Mouse (Mus musculus) lung, postnatal 4 days (tissue): ENCODE results near the gene Ces1g.

Experiments used
- DNase-seq, 2 experiments: peaks; one replicate each; pipeline ENCODE4 v3.0.0; 2021

Ces1g gene

DNA sequence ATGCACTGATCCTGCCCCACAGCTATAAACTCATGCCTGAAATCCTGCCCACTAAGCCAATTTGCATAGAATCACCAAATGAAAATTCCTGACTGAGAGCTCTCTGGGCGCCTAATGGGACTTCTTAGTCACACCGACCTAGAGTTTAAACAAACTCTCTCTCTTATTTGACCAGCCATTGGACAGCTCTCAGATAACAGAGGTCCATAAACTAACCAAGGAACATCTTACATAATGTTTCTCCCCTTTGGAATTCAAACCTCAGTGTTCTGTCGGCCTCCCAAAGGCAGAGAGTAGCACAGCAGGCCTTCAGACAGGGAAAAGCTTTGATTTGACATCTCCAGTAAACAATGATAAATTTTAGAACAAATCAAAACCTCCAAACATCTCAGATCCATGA lies at the start of gene Ces1g:
Ces1g (minus strand) TSS at position 102 of the 400 bp plus-strand sequence.
- DNase-seq: no peak

DNA sequence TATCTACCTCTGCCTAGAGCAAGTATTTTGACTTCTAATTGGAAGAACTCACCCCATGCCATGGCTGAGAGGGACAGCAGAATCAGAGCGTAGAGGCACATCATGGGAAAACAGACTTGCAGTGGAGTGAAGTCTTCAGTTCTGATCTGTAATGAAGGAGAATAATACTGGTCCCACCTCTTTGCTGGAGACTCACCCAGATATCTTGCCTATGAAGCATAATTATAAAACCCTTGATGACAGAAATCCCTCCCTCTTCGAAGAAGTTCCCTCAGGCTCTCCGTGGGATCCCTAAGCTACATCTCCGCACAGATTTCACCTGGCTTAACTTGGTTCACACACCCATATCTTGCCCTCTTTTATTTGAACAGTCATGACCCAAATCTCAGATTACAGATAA lies 42.5 kb upstream of the Ces1g start, which contains the start of gene Ces1h:
Ces1h (minus strand) TSS at position 101 of the 400 bp plus-strand sequence.
- DNase-seq: no peak

DNA sequence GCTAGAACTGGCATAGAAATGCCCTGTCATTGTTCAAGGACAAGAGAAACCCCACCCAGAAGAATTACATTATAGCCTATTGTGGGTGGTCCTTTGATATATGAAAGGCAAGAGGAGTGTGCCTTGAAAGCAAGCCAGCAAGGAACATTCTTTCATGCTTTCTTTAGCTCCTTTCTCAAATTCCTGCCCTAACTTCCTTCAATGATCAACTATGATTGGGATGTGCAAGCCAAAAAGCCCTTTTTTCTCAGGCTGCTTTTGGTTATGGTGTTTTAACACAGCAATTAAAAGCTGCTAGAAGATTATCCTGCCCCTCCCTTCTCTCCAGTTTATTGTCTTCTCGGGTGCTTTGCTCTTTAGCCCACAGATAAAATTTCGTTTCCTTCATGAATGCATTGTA lies 32.4 kb upstream of the Ces1g start:
- no peak for DNase-seq

DNA sequence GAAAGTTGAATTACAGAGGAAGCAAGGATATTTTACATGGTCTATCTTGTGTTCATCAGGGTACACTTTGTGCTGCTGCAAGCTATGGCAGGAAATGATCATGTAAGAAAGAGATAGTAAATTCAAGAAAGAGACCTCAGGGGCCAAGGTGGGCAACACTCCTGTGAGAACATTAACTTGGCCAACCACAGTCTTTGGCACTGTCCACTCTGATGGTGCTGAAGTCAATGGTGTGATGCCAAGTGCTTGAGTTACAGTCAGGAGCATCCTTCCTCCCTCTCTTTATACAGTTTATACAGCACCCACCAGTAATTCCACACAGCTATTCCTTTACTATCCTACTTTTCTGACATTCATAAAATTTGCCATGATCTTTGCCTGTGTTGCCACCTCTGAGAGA lies 23.0 kb upstream of the Ces1g start:
- DNase-seq: no peak

DNA sequence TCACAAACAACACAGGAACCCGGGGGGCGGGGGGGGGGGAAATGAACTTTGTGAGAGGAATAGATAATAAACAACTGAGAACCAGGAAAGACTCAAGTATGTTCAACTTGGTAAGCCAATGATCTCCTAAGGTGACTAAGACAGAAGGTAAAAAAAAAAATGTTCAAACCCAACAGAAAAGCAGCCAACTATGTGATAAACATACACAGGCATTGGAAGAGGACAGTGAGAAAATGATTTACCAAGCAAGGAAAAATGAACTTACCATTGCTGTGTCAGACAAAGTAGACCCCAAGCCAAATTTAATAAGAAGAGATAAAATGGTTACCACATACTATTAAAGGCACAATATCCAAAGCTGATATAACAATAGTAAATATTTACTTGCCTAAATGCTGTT lies 2.4 kb upstream of the Ces1g start:
- no peak for DNase-seq

DNA sequence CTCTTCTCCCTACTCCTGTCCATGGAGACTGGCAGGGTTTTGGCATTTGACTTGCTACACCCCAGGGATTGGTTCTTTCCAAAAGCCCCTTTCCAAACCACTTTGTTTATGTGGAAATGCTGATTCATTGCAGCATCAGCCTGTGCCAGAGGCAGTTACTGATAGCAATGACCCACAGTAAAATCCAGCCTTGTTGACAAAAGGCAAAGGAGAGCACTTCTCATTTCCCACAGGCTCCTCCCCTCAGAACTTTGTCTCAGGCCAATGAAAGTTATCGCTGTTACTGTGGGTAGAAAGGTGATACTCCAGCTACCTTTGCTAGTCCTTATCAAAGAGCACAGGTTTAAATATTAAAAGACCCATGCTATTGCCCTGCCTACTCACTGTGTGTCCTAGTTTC lies 4.4 kb downstream of the Ces1g start:
- no peak for DNase-seq

DNA sequence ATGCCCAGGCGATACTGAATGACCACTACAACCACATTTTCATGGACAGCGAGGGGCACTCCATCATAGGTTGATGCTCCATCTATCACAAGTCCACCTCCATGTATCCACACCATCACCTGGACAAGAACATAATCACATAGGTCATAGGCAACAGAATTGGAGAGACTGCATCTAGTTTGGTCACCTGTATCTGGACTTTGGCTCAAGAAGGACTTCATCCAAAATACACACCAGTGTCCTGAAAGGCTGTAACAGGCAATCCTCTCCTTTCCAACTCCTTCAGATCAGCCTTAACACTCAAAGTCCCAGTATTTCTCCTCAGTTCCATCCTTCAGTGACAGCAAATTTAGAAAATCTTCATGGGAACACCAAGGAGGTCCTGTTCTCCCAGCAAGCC lies 6.0 kb downstream of the Ces1g start:
- no peak for DNase-seq

DNA sequence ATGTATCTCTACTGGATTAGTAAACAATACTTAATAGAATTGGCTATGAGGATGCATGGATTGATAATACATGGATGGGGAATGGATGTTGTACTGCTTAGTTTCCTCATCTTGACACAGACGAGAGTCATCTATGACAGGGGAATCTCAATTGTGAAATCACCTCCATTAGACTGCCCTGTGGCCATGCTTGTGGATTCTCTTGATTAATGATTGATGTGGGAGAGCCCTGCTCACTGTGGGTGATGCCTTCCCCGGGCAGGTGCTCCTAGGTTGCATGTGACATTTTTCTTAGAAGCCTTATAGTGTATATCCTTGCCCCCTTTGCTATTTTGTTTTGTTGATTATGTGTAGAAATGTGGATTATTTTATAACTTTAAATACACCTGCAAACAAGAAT lies 12.0 kb downstream of the Ces1g start:
- no peak for DNase-seq

DNA sequence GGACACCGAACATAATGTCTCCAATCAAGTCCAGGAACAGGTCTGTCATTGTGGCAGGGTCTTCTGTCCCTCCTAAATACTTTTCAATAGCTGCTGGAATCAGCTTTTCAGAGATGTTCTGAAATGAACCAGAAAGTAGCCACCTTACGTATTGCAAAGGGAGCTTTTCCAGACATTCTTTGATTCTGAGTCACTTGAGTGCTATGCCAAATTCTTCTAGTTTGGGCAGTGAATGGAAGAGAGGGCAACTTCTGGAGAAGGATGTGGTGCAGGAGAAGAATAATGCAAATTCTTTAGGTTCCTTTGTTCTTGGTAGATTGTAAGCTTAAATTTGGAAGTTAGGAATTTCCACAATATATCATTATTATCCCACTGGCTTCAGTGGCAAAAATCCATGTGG lies 20.1 kb downstream of the Ces1g start:
- DNase-seq: no peak

DNA sequence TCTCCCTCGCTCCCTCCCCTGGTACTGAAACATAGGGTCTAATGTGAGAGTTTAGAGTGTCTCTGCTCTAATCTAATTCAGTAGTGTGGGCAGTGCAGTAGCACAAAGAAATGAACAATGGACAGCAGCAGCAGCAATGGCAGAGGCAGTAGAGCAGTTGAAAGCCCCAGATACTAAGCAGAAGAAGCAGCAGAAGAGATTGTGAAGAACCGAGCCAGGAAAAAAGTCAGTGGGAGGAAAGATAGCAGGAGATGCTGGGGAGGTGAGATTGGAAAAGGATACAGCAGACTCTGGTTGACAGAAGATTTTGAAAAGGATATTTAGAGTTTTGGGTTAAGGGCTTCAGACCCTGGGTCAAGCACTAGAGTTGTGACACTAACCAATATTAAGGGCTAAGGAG lies 21.6 kb downstream of the Ces1g start:
- no peak for DNase-seq

DNA sequence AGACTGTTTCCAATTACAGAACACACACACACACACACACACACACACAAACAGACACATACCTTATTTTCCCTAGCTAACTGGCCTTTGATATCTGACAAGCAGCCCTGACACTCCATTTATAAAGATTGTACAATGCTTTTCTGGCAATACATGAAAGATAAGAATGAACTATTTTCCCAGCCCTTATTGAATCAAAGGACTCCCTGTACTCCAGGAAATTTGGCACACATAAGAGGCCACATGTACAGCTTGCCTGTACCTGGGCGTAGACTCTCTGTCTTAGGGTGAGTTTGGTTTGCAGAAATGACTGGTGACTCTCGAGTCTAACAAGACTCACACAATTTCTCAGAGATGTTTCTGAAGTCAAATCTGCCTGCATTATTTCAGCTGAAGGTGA lies 53.2 kb downstream of the Ces1g start:
- no peak for DNase-seq

DNA sequence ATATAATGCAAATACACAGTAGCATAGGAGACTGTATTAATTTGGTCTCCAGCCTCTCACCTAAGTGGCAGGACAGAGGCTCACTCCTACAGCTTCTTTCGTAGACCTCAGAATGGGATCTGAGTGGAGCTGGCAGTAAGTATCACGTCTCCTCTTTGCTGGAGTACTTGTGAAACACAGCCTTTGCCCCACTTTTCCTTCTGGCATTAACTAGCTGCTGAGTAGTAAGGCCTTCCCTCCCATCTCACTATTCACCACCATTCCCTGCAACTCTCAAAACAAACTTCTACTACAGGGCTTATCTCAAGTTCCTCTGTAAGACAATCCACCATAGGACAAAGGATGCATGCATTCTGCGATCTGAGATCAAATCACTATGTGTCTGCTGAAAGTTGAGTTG lies 54.8 kb downstream of the Ces1g start:
- no peak for DNase-seq

DNA sequence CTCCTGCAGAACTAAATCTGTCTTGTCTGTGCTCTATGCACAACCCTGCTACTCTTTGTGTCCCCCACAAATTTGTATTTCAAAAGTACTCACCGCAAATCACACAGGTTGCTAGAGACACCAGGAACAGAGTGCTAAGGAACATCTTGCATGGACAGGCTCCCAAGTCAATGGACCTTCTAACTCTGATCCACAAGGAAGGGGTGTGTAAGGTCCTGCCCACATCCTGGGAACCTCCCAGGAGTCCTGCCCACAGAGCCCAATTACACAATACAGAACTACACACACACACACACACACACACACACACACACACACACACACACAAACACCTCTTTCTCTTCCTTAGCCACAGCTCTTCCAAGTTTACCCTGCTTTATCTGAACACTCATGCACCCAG lies 57.6 kb downstream of the Ces1g start, which contains the start of gene Ces1f:
Ces1f (minus strand) TSS at position 192 of the 400 bp plus-strand sequence.
- DNase-seq: peak in 1 of 2 experiments; percentile 22

DNA sequence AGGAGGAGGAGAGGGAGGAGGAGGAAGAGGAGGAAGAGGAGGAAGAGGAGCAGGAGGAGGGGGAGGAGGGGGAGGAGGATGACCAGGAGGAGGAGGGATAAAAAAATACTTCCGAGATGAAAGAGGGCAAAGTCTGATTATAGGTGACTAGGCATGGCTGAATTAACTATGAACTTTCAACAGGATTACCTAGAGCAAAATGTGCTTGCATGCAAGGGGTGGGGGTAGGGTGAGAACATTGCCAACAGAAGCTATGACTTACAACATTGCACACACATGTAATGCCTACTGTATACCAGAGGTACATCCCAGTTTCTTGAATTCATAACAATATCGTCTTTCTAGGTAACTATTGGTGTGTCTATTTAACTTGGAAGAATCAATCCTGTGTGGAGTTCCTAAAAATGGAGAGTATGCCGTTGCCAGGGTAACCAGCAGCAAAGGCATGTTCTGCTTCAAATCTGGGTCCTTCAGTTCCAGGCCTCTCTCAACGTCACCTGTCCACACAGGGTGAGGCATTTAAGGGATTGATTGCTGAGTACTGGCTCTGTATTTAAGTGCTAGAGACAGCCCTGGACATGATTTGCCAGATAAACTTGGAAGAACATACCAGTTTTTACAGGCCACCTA lies 58.8 kb downstream of the Ces1g start:
- DNase-seq: no peak

DNA sequence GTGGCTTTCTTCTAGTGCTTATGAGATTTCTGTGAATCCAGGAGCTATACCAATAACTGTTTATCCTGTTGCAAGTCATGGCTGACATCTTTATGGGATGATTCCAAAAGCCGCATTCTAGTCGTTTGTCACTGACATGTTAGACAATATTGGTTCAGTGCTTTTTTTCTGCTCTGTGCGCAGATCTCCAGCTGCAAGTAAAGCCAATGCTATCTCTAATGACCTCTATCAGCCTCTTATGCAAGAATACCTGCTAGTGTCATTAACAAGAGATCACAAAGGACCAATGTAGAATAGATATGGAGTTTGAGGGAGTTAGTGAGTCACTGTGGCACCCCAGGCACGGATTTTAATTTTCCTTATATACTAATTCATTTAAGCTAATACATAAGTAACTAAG lies 62.5 kb downstream of the Ces1g start:
- no peak for DNase-seq

DNA sequence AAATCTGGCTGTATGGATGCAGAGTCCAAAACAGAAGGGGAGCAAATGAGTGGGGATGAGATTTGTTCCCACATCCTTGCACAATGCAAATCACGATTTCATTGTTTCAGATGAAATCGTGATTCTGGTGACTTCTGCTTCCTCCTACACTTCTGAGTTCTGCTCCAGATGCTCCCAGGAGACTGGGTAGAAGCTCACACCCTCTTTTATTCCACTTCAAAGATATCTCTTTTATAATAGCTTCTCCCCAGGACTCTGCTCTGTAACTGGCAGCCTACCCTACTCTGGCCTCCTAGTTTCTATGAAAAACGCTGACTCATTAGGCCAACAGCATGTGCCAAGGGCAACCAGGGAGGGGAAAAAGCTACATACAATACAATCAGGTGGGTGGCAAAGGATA lies 63.8 kb downstream of the Ces1g start:
- no peak for DNase-seq

DNA sequence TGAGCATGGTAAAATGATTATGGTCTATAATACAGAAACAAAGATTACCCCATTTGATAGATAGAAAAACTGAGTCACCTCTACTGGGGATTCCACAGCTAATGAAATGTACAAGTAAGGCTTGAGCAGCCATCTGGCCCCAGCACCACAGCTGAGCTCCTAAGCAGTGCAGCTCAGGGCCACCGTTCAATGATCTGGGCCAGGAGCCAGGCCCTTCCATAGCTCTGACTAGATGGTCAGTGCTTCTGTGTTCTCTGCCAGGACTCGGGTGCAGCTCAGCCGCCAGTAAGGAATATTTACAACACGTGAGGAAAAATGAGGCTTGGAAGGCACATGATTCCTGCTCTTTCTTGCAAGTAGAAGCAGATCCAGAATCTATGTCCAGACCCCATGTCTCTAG lies 64.4 kb downstream of the Ces1g start:
- DNase-seq: no peak

DNA sequence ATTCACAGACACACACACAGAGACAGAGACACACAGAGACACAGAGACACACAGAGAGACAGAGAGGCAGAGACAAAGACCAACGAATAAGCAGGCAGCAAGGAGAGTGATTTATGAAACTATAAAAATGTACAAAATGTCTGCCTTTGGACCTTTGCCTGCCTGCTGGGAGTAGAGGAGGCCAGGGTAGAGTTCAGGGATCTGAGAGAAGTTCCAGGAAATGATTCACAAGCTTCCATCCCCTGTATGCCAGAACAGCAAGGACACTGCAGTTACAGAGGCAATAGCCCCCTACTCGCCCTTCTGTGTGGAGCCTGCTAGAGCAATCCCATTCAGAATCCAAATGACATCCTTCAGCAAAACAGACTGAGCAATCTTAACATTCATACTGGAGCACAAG lies 75.7 kb downstream of the Ces1g start:
- no peak for DNase-seq

DNA sequence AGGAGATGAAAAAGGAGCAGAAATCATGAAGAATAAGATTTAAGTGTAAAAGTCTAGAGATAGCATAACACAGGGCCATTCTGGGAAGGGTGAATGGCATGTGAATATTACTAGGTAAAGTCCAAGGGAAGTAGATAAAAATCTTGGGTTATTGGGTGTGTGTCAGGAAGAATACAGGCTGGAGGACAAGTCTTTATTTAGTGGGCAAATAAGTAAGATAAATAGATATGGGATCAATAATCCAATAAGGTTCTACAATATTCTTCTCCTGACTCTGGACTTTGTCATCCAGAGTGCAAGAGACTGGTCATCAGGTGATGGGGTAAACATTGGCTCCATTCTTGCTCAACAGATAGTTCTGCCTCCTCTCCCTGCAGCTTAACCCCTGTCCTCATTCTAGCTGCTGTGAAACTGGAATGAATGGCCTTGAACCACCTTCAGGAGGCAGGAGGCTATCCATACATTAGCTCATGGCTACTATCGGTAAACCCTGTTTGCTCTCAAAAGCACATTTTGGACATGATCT lies 84.6 kb downstream of the Ces1g start:
- DNase-seq: no peak
